Mouse (Mus musculus) bone marrow macrophage, adult 2 months (primary cell): Measurements from ENCODE around the gene Cpsf3. TPM values are rescaled to one million over a fixed set of nuclear protein-coding genes. Genes with fewer than 3 reads are reported as not detected.
A peak's percentile ranks its signal among the peaks of the same experiment; 100 is the strongest.

Experiments used
- H3K27ac ChIP-seq: 2 replicates; pipeline ENCODE4 v1.5.1; 2012; ENCODE audit warnings: low read depth, low read length; ENCODE audit not compliant: insufficient read depth
- H3K4me1 ChIP-seq: 2 replicates; pipeline ENCODE4 v1.6.1; 2012; ENCODE audit warnings: low read length; ENCODE audit not compliant: control insufficient read depth, insufficient read depth
- H3K4me3 ChIP-seq: 2 replicates; pipeline ENCODE4 v1.5.1; 2012; ENCODE audit warnings: mild to moderate bottlenecking, low read length, moderate library complexity; ENCODE audit not compliant: insufficient read depth
- CTCF ChIP-seq: IDR thresholded peaks from 2 replicates; pipeline ENCODE4 v1.5.1; 2012; ENCODE audit warnings: low read depth, mild to moderate bottlenecking, low read length, moderate library complexity
- POLR2A ChIP-seq: IDR thresholded peaks from 2 replicates; pipeline ENCODE4 v1.6.1; 2012; ENCODE audit warnings: mild to moderate bottlenecking, low read depth, low read length, borderline replicate concordance
- polyA plus RNA-seq: library from polyadenylated mRNA; stranded (reverse); fragments of >200 nt; gene quantifications from 2 replicates; pipeline ENCODE4 v1.2.4, GENCODE M21; 2012; ENCODE audit not compliant: missing spikeins, insufficient read depth, insufficient read length

Gene Cpsf3
- polyA plus RNA-seq, 1 experiment: 70.0 TPM

DNA sequence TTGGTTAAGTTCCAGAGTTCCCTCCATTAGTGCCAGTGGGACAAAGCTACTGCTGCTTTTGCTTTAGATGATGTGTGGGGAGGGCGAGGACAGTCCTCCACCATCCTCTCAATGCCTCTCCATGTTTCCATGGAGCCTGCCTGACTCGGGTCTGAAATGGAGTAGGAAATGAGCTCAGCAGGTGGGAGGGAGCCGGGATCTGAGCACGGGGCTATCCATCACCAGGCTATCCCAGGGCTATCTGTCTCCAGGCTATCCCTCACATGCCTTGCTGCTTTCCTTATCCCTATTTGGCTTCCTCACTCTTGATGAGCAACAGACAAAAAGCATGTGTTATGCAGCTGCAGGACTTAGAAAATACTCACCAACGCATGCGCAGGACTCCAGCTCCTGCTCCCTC, 46.5 kb downstream of the Cpsf3 start:
- TF ChIP-seq CTCF: no peak
- no peak for TF ChIP-seq POLR2A
- no peak overlapping the region for H3K4me3 ChIP-seq
- no peak overlapping the region for H3K27ac ChIP-seq
- peaks cover 21% of the 10 kb centered on the region for H3K4me1 ChIP-seq

DNA sequence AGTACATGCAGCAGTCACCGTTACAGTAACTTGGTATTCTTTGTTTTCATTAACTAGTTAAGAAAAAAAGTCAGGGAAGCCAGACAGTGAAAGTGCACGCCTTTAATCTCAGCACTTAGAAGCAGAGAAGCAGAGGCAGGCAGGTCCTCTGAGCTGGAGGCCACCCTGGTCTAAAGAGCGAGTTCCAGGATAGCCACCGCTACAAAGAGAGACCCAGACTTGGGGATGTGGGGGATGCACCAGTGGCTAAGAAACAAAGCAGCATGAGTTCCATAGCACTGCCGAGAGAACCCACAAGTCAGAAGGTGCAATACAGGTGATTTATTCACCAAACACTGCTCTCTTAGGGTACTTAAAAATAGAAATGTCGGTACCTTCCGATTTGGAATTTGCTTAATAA, 47.8 kb downstream of the Cpsf3 start:
- Histone ChIP-seq H3K27ac (no peak overlapping the region), H3K4me1 (peaks cover 29% of the 10 kb centered on the region), H3K4me3 (no peak overlapping the region)
- TF ChIP-seq POLR2A: no peak

DNA sequence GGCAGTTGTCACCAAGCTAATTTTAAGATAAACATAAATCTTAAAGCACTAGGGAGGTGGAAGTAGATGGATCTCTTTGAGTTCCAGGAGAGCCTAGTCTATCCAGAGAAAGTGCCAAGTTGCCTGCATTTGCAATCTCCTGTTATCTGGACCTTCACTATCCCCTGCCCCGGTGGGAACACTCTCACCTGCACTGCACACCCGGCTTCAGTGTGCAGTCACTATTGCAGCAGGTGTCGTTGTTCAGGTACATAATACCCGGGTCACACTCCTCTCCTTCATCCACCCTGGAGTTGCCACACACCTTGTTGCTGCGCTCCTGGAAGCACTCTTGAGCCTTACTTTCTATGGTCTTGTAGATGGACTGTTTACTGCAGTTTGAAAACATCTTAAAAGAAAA, 48.6 kb downstream of the Cpsf3 start:
- Histone ChIP-seq H3K27ac (no peak overlapping the region), H3K4me1 (peaks cover 29% of the 10 kb centered on the region), H3K4me3 (no peak overlapping the region)
- TF ChIP-seq CTCF (no peak), POLR2A (no peak)

DNA sequence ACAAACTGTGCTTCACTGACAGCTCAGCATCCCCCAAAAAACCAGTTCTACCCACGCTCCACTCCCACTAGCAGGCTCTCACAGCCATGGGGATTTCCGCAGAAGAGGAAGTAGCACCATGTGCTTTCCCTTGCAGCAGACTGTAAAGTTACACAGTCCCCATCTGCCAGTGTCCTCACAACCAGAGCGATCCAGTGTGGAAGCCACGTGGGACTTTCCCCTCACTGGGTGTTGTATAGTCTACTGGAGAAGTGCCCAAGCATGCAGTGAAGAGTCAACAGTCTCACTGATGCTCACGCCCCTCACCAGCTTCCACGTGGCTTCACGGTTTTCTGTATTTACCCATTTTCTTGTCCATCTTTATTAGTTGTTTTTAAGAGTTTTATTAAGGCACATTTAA, 50.7 kb downstream of the Cpsf3 start:
- no peak overlapping the region for H3K4me3 ChIP-seq
- peak overlapping the region; percentile 82 for H3K27ac ChIP-seq
- TF ChIP-seq POLR2A (no peak), CTCF (no peak)
- peaks cover 29% of the 10 kb centered on the region for H3K4me1 ChIP-seq

GRCm38 (mm10) chr12:21337171-21337570, 52.0 kb downstream of the Cpsf3 start:
- Histone ChIP-seq H3K4me3 (no peak overlapping the region), H3K4me1 (peaks cover 29% of the 10 kb centered on the region), H3K27ac (peak overlapping the region; percentile 82)
- TF ChIP-seq CTCF (no peak), POLR2A (no peak)

DNA sequence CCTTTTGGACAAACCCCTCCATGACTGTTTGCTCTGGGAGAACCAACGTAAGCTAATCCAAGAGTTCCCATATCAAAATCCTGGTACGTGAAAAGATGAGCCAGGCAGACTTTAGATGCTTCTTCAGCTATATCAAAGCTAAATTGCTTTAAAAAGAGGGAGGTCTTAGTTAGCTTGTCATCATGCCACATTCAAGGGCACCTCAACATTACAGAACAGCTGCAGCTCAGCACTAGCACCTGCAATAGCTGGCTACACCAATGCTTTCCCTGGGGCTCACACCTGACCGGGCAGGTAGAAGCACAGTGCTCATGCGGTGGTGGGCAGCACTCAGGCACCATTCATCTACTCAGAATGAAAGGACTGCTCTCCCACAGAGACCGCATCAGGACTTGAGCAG, 55.5 kb downstream of the Cpsf3 start:
- no peak for TF ChIP-seq CTCF
- TF ChIP-seq POLR2A: no peak
- no peak overlapping the region for H3K4me3 ChIP-seq
- H3K27ac ChIP-seq: no peak overlapping the region
- H3K4me1 ChIP-seq: peaks cover 15% of the 10 kb centered on the region

GRCm38 (mm10) chr12:21346972-21347371, 61.8 kb downstream of the Cpsf3 start:
- peaks cover 11% of the 10 kb centered on the region for H3K4me1 ChIP-seq
- H3K4me3 ChIP-seq: no peak overlapping the region
- peak overlapping the region; percentile 68 for H3K27ac ChIP-seq
- TF ChIP-seq CTCF (no peak), POLR2A (no peak)

GRCm38 (mm10) chr12:21350113-21350876, 65.1 kb downstream of the Cpsf3 start:
- peaks cover 11% of the 10 kb centered on the region for H3K4me1 ChIP-seq
- H3K27ac ChIP-seq: no peak overlapping the region
- no peak for TF ChIP-seq POLR2A
- TF ChIP-seq CTCF: no peak
- H3K4me3 ChIP-seq: no peak overlapping the region

DNA sequence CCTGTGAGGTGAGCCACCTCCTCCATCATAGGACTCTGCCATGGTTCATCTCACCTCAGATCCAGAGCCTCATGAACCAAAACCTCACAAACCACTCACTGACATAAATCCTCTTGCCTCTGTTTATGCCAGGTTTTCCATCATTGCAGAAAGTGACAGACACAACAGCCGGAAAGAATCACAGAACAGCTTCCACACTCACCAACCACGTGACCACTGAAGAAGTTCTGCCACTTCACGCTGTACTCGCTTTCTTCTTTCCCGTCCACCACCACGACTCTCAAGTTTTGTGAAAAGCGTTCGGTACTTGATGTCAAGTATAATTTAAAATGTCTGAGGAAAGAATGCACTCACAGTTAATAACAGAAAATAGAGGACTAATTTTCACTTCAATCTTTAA, 68.5 kb downstream of the Cpsf3 start:
- no peak overlapping the region for H3K27ac ChIP-seq
- H3K4me1 ChIP-seq: peaks cover 3% of the 10 kb centered on the region; the same call in 1 of the 2 replicates
- no peak overlapping the region for H3K4me3 ChIP-seq
- no peak for TF ChIP-seq CTCF
- no peak for TF ChIP-seq POLR2A

- H3K27ac ChIP-seq: no peak overlapping the region
- peaks cover 26% of the 10 kb centered on the region for H3K4me1 ChIP-seq
- H3K4me3 ChIP-seq: no peak overlapping the region
- TF ChIP-seq POLR2A: no peak
- no peak for TF ChIP-seq CTCF
These were observed 77.5 kb downstream of the Cpsf3 start for GRCm38 (mm10) chr12:21362686-21363085.

DNA sequence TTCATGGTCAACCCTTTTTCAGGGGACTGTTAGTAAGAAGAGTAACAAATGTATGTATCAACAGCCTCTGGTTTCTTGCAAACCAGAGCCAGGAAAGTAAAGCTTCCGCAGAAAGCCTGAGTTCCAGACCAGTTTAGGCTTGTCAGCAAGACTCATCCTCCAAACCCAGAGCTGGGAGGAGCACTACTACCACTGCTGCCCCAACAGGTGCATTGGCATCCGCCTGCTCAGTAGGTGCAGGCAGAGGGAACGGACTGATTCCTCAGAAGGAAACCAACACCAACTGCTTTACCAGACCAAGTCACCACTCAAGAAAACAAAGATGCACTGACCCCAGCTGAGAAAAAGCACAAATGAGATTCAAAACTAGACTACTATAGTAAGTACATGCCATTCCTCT, 78.0 kb downstream of the Cpsf3 start:
- TF ChIP-seq POLR2A: no peak
- no peak for TF ChIP-seq CTCF
- H3K27ac ChIP-seq: no peak overlapping the region
- H3K4me1 ChIP-seq: peaks cover 29% of the 10 kb centered on the region
- H3K4me3 ChIP-seq: no peak overlapping the region

Other genes starting within 250 kb of the Cpsf3 start
- 39.4 and 46.2 TPM in 2 replicates for gene Itgb1bp1, start 893 bp downstream of the Cpsf3 start, polyA plus RNA-seq
- gene Iah1, start 31.0 kb downstream of the Cpsf3 start, polyA plus RNA-seq: 44.9 and 49.5 TPM in 2 replicates
- gene Adam17, start 88.2 kb downstream of the Cpsf3 start, polyA plus RNA-seq: 225 and 233 TPM in 2 replicates
- 141 and 146 TPM in 2 replicates for gene Ywhaq, start 132.2 kb downstream of the Cpsf3 start, polyA plus RNA-seq